ENCODE assay signal across 8 mouse cellular contexts in genomic region chr9:58656396-58656795, GRCm38 (mm10).
A peak's percentile ranks its signal among the peaks of the same experiment; 100 is the strongest.
DNase-seq lines count a peak whose midpoint lies in the region; ATAC-seq and TF ChIP-seq lines count a peak whose summit lies in the region.

No protein-coding gene starts in this region.

- H3K4me3 ChIP-seq in heart, embryonic 10.5 days = no peak overlapping the region
- peak overlapping the region; percentile 39 for H3K4me3 ChIP-seq in bone marrow, adult 2 months (replicated peaks; ENCODE audit: control insufficient read depth, low read depth, low read length)
- H3K4me3 ChIP-seq in lung, embryonic 14.5 days (ENCODE audit: low read depth, low read length) = no peak overlapping the region
- H3K4me3 ChIP-seq in intestine, embryonic 16.5 days (ENCODE audit: low read length) = no peak overlapping the region
- no peak overlapping the region for H3K4me3 ChIP-seq in forebrain, embryonic 12.5 days (replicated peaks)

- WGBS in heart, embryonic 10.5 days = 70% methylated on average over 2 of the region's 2 CpGs
- 69% methylated on average over 2 of the region's 2 CpGs for WGBS in bone marrow, adult 2 months
- 66% methylated on average over 2 of the region's 2 CpGs for whole genome bisulfite sequencing in lung, embryonic 14.5 days
- WGBS in intestine, embryonic 16.5 days = 56% methylated on average over 2 of the region's 2 CpGs
- WGBS in forebrain, embryonic 12.5 days = 60% methylated on average over 2 of the region's 2 CpGs

- H3K4me1 ChIP-seq in heart, embryonic 10.5 days = peaks cover 29% of the 10 kb centered on the region
- H3K4me1 ChIP-seq in bone marrow, adult 2 months (ENCODE audit: control insufficient read depth, insufficient read depth, low read length) = peaks cover 4% of the 10 kb centered on the region
- no peaks in the 10 kb centered on the region for H3K4me1 ChIP-seq in lung, embryonic 14.5 days (ENCODE audit: insufficient read depth)
- H3K4me1 ChIP-seq in intestine, embryonic 16.5 days (ENCODE audit: control insufficient read depth, insufficient read depth, low read length) = no peaks in the 10 kb centered on the region
- H3K4me1 ChIP-seq in forebrain, embryonic 12.5 days = no peaks in the 10 kb centered on the region

- peaks cover 27% of the 10 kb centered on the region; the same call in 1 of the 2 replicates for H3K36me3 ChIP-seq in heart, embryonic 10.5 days
- H3K36me3 ChIP-seq in lung, embryonic 14.5 days (ENCODE audit: insufficient read depth) = 0 out of 2 replicates have a peak, but pooled peaks cover 2% of the 10 kb centered on the region
- no peaks in the 10 kb centered on the region for H3K36me3 ChIP-seq in intestine, embryonic 16.5 days (ENCODE audit: control insufficient read depth, insufficient read depth, low read length)
- H3K36me3 ChIP-seq in forebrain, embryonic 12.5 days (replicated peaks) = 0 out of 2 replicates have a peak, but pooled peaks cover 2% of the 10 kb centered on the region

- no peak overlapping the region for H3K4me2 ChIP-seq in lung, embryonic 14.5 days
- H3K4me2 ChIP-seq in intestine, embryonic 16.5 days (ENCODE audit: low read depth, low read length) = no peak overlapping the region
- no peak overlapping the region for H3K4me2 ChIP-seq in forebrain, embryonic 12.5 days

- intact Hi-C loops in heart, postnatal 25 days (cut with DNase I) = no loop called here

- no peaks in the 10 kb centered on the region for H3K27me3 ChIP-seq in heart, embryonic 10.5 days (ENCODE audit: insufficient read depth, poor library complexity, severe bottlenecking)
- H3K27me3 ChIP-seq in lung, embryonic 14.5 days (ENCODE audit: insufficient read depth, low read length) = no peaks in the 10 kb centered on the region
- H3K27me3 ChIP-seq in intestine, embryonic 16.5 days (replicated peaks; ENCODE audit: control insufficient read depth, insufficient read depth, low read length) = no peaks in the 10 kb centered on the region
- H3K27me3 ChIP-seq in forebrain, embryonic 12.5 days = no peaks in the 10 kb centered on the region

- no peak for ATAC-seq in lung, embryonic 14.5 days (ENCODE audit: insufficient read depth)
- no peak for ATAC-seq in intestine, embryonic 16.5 days
- ATAC-seq in forebrain, embryonic 12.5 days (ENCODE audit: low FRiP score) = no peak

- no peaks in the 10 kb centered on the region for H3K9me3 ChIP-seq in heart, embryonic 10.5 days
- H3K9me3 ChIP-seq in lung, embryonic 14.5 days (ENCODE audit: low read depth, low read length) = no peaks in the 10 kb centered on the region
- H3K9me3 ChIP-seq in intestine, embryonic 16.5 days (ENCODE audit: control insufficient read depth, low read length) = no peaks in the 10 kb centered on the region
- no peaks in the 10 kb centered on the region for H3K9me3 ChIP-seq in forebrain, embryonic 12.5 days

- no peak overlapping the region for H3K9ac ChIP-seq in lung, embryonic 14.5 days
- H3K9ac ChIP-seq in intestine, embryonic 16.5 days (ENCODE audit: low read depth, low read length) = no peak overlapping the region
- H3K9ac ChIP-seq in forebrain, embryonic 12.5 days = no peak overlapping the region

- no peak for TF ChIP-seq POLR2A in bone marrow, adult 2 months (IDR thresholded peaks at IDR 0.05; ENCODE audit: borderline replicate concordance, control insufficient read depth, low read depth, low read length)

- H3K27ac ChIP-seq in heart, embryonic 10.5 days = peak overlapping the region; percentile 73; the same call in 1 of the 2 replicates
- no peak overlapping the region for H3K27ac ChIP-seq in bone marrow, adult 2 months (ENCODE audit: control insufficient read depth, insufficient read depth, low read depth, low read length, poor library complexity)
- 0 out of 2 replicates have a peak overlapping the region, but pooled peaks have one; percentile 54 for H3K27ac ChIP-seq in lung, embryonic 14.5 days (ENCODE audit: low read depth)
- H3K27ac ChIP-seq in intestine, embryonic 16.5 days (ENCODE audit: low read length) = no peak overlapping the region
- H3K27ac ChIP-seq in forebrain, embryonic 12.5 days = no peak overlapping the region

- TF ChIP-seq CTCF in bone marrow, adult 2 months (IDR thresholded peaks at IDR 0.05; ENCODE audit: control insufficient read depth, insufficient read depth, low read length) = peak; percentile 55; the same call in 1 of the 2 replicates
- peak; percentile 51 for TF ChIP-seq CTCF in lung, embryonic 14.5 days (IDR thresholded peaks at IDR 0.05; ENCODE audit: low read depth)

- DNase-seq in heart, embryonic 10.5 days (ENCODE audit: low spot score) = no peak
- DNase-seq in heart, postnatal 25 days (ENCODE audit: low spot score) = no peak
- peak; percentile 16 for DNase-seq in CD4-positive helper T cell, adult 2 months (ENCODE audit: low read depth, low spot score)
- DNase-seq in lung, embryonic 14.5 days = peak; percentile 51
- no peak for DNase-seq in adrenal gland, adult 8-10 months

Comparison
In these comparisons a context has a peak if more than half of its experiments do, and no peak if none do; other contexts are left out.
1. DNase-seq: peak in CD4-positive helper T cell, adult 2 months (single experiment) and lung, embryonic 14.5 days (single experiment); none in heart, embryonic 10.5 days (single experiment), heart, postnatal 25 days (single experiment) and adrenal gland, adult 8-10 months (single experiment).
2. H3K27ac ChIP-seq: peak in heart, embryonic 10.5 days (single experiment) and lung, embryonic 14.5 days (single experiment); none in bone marrow, adult 2 months (single experiment), intestine, embryonic 16.5 days (single experiment) and forebrain, embryonic 12.5 days (single experiment).